Mouse (Mus musculus): ENCODE results near the gene Trim46. TPM values are rescaled to one million over a fixed set of nuclear protein-coding genes. Genes with fewer than 3 reads are reported as not detected.

Gene Trim46
- polyA plus RNA-seq, 1 experiment, result 87.2 TPM

- no peak within 1 kb of the TSS for H3K27ac ChIP-seq (ENCODE audit: insufficient read depth, low read length)
- peaks cover 10% of the 10 kb centered on the region for H3K4me1 ChIP-seq (ENCODE audit: control insufficient read depth, insufficient read depth, low read length)
- H3K4me3 ChIP-seq (ENCODE audit: insufficient read depth, low read length), result no peak within 1 kb of the TSS
- TF ChIP-seq POLR2A (IDR thresholded peaks at IDR 0.05; ENCODE audit: extremely low read depth, insufficient read depth, low read length) (0 out of 2 replicates have a peak, but pooled peaks have one; percentile 20), CTCF (IDR thresholded peaks at IDR 0.05; ENCODE audit: extremely low read depth, insufficient read depth, low read length) (no peak)
Measured at GRCm38 (mm10) chr3:89259076-89259475, 13.0 kb upstream of the Trim46 start, which contains the start of gene Dpm3. TSS of gene Dpm3 (plus strand) at chr3:89259358.

DNA sequence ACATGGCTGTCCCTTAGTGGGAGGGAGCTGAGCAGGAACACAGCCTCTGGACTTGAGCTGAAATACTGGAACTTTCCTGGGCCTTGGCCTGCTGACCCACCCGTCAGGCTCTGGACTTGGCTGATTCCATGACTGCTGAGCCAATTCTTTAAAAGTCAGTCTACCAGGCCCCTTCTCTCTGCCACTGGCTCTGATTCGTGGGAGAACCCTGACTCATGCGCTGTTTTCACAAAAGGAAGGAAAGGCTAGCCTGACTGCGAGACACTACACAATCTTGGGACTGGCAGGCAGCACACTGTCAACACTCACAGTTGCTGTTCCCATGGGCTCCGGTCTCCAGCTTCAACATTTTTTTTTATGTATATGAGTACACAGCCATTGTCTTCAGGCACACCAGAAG, 10.1 kb upstream of the Trim46 start:
- Histone ChIP-seq H3K4me1 (ENCODE audit: control insufficient read depth, insufficient read depth, low read length) (peaks cover 8% of the 10 kb centered on the region), H3K27ac (ENCODE audit: insufficient read depth, low read length) (no peak overlapping the region), H3K4me3 (ENCODE audit: insufficient read depth, low read length) (no peak overlapping the region)
- no peak for TF ChIP-seq CTCF (IDR thresholded peaks at IDR 0.05; ENCODE audit: extremely low read depth, insufficient read depth, low read length)
- no peak for TF ChIP-seq POLR2A (IDR thresholded peaks at IDR 0.05; ENCODE audit: extremely low read depth, insufficient read depth, low read length)

- Histone ChIP-seq H3K4me1 (ENCODE audit: control insufficient read depth, insufficient read depth, low read length) (peaks cover 8% of the 10 kb centered on the region), H3K4me3 (ENCODE audit: insufficient read depth, low read length) (no peak overlapping the region), H3K27ac (ENCODE audit: insufficient read depth, low read length) (no peak overlapping the region)
- TF ChIP-seq CTCF (IDR thresholded peaks at IDR 0.05; ENCODE audit: extremely low read depth, insufficient read depth, low read length) (no peak), POLR2A (IDR thresholded peaks at IDR 0.05; ENCODE audit: extremely low read depth, insufficient read depth, low read length) (no peak)
Measured at GRCm38 (mm10) chr3:89254994-89255393, 8.9 kb upstream of the Trim46 start.

DNA sequence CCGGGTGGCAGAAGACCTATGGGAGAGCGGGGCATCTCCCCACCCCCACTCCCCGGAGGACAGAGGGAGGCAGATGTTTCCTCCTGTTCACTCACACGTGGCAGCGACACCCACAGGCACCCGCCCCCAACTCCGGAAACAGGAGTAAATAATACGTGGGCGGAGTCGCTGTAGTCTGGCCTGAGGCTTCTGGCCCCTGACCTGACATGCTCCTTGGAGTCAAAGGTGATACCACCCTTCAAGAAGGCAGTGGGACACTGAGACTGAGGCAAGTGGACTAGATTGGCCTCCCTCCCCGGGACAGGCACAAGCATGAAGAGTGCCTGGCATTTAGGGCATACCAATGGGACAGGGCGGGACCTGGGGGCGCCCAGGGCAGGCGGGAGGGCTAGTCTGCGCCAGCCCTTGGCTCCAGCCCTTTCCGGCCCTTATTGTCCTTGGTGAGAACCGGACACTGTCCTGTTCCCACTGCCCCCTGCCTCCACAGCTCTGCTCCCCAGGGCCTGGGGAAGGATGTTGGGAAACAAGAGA, 5.3 kb upstream of the Trim46 start:
- H3K27ac ChIP-seq (ENCODE audit: insufficient read depth, low read length), result no peak overlapping the region; the same call in 1 of the 2 replicates
- TF ChIP-seq POLR2A (IDR thresholded peaks at IDR 0.05; ENCODE audit: extremely low read depth, insufficient read depth, low read length), result no peak
- no peak for TF ChIP-seq CTCF (IDR thresholded peaks at IDR 0.05; ENCODE audit: extremely low read depth, insufficient read depth, low read length)
- no peaks in the 10 kb centered on the region for H3K4me1 ChIP-seq (ENCODE audit: control insufficient read depth, insufficient read depth, low read length)
- H3K4me3 ChIP-seq (ENCODE audit: insufficient read depth, low read length), result no peak overlapping the region

DNA sequence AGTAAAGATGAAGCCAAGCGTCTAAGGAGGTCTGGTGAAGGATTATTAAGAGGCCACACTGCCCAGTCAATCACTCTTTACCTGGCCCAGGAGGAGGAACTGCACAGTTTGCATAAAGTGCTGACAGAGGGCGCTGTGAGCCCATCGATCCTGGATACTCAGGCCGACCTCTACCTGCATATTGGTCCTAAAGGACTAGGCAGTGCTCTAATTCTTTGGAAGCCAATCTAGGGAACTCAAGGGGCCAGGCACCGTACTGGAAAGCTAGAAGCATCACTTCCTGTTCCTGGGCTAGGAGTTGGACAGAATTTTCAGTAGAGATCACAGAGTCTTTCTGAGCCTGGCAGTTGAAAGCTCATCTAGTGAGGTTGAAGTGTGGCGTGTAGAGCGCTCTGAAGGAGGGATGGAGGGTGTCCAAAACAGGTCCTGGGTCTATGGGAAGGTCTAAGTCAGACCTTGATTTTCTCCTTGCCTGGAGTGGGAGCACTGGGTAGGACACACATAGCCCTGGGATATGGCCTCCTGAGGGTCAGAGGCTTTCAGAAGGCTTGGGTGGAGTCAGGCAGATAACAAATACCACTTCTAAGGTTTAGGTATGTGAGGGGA, 4.4 kb upstream of the Trim46 start:
- TF ChIP-seq POLR2A (IDR thresholded peaks at IDR 0.05; ENCODE audit: extremely low read depth, insufficient read depth, low read length), result no peak; the same call in 1 of the 2 replicates
- peak; percentile 90 for TF ChIP-seq CTCF (IDR thresholded peaks at IDR 0.05; ENCODE audit: extremely low read depth, insufficient read depth, low read length)
- H3K4me3 ChIP-seq (ENCODE audit: insufficient read depth, low read length), result no peak overlapping the region
- H3K4me1 ChIP-seq (ENCODE audit: control insufficient read depth, insufficient read depth, low read length), result peaks cover 2% of the 10 kb centered on the region; the same call in 1 of the 2 replicates
- H3K27ac ChIP-seq (ENCODE audit: insufficient read depth, low read length), result no peak overlapping the region

GRCm38 (mm10) chr3:89247466-89247865, 1.4 kb upstream of the Trim46 start:
- no peak overlapping the region for H3K27ac ChIP-seq (ENCODE audit: insufficient read depth, low read length)
- no peak for TF ChIP-seq POLR2A (IDR thresholded peaks at IDR 0.05; ENCODE audit: extremely low read depth, insufficient read depth, low read length)
- no peak for TF ChIP-seq CTCF (IDR thresholded peaks at IDR 0.05; ENCODE audit: extremely low read depth, insufficient read depth, low read length)
- no peak overlapping the region for H3K4me3 ChIP-seq (ENCODE audit: insufficient read depth, low read length)
- peaks cover 2% of the 10 kb centered on the region; the same call in 1 of the 2 replicates for H3K4me1 ChIP-seq (ENCODE audit: control insufficient read depth, insufficient read depth, low read length)

- no peak for TF ChIP-seq CTCF (IDR thresholded peaks at IDR 0.05; ENCODE audit: extremely low read depth, insufficient read depth, low read length)
- 0 out of 2 replicates have a peak, but pooled peaks have one; percentile 15 for TF ChIP-seq POLR2A (IDR thresholded peaks at IDR 0.05; ENCODE audit: extremely low read depth, insufficient read depth, low read length)
- Histone ChIP-seq H3K4me3 (ENCODE audit: insufficient read depth, low read length) (peak within 1 kb of the TSS; percentile 70), H3K4me1 (ENCODE audit: control insufficient read depth, insufficient read depth, low read length) (peaks cover 2% of the 10 kb centered on the region; the same call in 1 of the 2 replicates), H3K27ac (ENCODE audit: insufficient read depth, low read length) (peak within 1 kb of the TSS; percentile 83)
Measured at GRCm38 (mm10) chr3:89245688-89246171, 379 bp downstream of the Trim46 start, which contains the start of gene Krtcap2. TSS of gene Krtcap2 (plus strand) at chr3:89245966.

DNA sequence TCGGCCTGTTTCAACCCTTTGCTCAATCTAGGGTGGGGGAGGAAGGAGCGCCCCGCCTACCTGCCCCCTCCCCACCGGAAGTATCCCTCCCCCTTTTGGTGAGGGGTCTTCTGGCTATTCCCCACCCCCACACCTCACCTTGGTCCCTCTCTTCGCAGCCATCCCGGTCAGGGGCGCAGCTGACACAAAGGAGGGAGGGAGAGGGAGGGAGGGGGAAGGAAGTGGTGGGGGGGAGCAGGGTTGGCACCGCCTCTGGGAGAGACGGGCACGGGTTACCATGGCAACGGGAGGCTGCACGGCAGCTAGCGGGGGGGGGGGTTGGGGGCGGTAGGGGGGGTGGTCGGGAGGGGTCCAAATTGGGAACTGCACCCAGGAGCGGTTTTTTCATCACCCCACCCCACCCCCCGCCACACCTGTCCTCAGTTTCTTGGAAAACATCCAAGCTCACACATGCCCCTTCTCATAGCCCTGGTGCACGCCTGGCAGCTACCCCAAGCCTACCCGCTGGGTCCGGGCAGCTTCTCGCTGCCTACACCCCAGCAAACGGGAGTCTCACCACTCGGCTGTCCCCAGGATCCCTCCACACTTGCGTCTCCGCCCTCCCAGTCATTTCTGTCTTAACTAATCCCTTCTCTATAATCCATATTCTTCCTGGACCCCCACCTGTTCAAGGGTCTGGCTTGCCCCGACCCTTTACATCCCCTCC, 974 bp downstream of the Trim46 start:
- Histone ChIP-seq H3K4me1 (ENCODE audit: control insufficient read depth, insufficient read depth, low read length) (peaks cover 2% of the 10 kb centered on the region; the same call in 1 of the 2 replicates), H3K4me3 (ENCODE audit: insufficient read depth, low read length) (peak overlapping the region; percentile 70), H3K27ac (ENCODE audit: insufficient read depth, low read length) (peak overlapping the region; percentile 83)
- no peak for TF ChIP-seq POLR2A (IDR thresholded peaks at IDR 0.05; ENCODE audit: extremely low read depth, insufficient read depth, low read length)
- TF ChIP-seq CTCF (IDR thresholded peaks at IDR 0.05; ENCODE audit: extremely low read depth, insufficient read depth, low read length), result no peak

GRCm38 (mm10) chr3:89244158-89244981, 1.7 kb downstream of the Trim46 start:
- Histone ChIP-seq H3K4me3 (ENCODE audit: insufficient read depth, low read length) (peak overlapping the region; percentile 70), H3K4me1 (ENCODE audit: control insufficient read depth, insufficient read depth, low read length) (peaks cover 2% of the 10 kb centered on the region; the same call in 1 of the 2 replicates), H3K27ac (ENCODE audit: insufficient read depth, low read length) (no peak overlapping the region)
- TF ChIP-seq POLR2A (IDR thresholded peaks at IDR 0.05; ENCODE audit: extremely low read depth, insufficient read depth, low read length) (no peak), CTCF (IDR thresholded peaks at IDR 0.05; ENCODE audit: extremely low read depth, insufficient read depth, low read length) (0 out of 2 replicates have a peak, but pooled peaks have one; percentile 7)

Measured in cortical plate, adult 2 months (tissue).